Mouse (Mus musculus): ENCODE measurements around the gene Hmg20b. TPM values are rescaled to one million over a fixed set of nuclear protein-coding genes. Genes with fewer than 3 reads are reported as not detected.

The Hmg20b gene
- total RNA-seq, 1 experiment = 43.5 TPM

DNA sequence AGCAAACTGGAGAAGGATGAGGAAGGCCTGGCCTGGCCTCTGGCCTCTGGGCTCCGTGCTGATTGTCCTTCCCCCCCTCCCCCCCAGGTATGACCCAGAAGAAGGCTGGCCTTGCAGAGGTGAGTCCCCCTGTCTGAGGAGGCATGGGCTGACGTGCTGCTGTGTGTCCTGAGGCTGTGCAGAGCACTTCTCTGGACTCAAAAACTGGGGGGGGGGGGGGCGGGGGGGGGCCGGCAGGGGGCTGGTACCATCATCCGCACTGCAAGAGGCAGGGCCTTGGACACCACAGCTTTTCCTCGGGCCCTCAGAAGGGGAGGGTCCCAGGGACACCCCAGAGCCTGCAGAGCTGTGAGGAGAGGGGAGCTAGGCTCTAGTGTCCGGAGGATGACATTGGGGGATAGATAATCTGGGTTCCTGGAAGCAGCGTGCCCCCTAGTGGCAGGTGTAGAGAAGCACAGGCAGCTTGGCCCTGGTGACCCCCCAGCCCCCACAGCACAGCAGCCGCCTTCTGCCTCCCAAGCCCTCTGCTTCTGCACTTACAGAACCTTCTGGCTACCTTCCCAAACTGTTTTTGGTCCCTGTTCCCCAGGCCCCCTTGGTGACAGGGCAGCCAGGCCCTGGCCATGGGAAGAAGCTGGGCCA is 45.6 kb downstream of the Hmg20b start:
- no peak overlapping the region for H3K9ac ChIP-seq (ENCODE audit: insufficient read depth, low read depth, low read length, poor library complexity, severe bottlenecking)
- no peaks in the 10 kb centered on the region for H3K9me3 ChIP-seq (ENCODE audit: control insufficient read depth, insufficient read depth, low read depth, low read length)
- H3K4me3 ChIP-seq (ENCODE audit: insufficient read depth in 1 of 2, low read depth in 1 of 2, low read length in 2 of 2, poor library complexity in 1 of 2, severe bottlenecking in 1 of 2) = no peak overlapping the region
- no peak for DNase-seq (ENCODE audit: low read depth, low spot score)
- no peak overlapping the region for H3K27ac ChIP-seq (ENCODE audit: insufficient read depth, low read depth, low read length, poor library complexity, severe bottlenecking)
- peaks cover 0 to 19% of the 10 kb centered on the region in 2 experiments; a peak in 1 of 4 replicates for H3K4me1 ChIP-seq (ENCODE audit: control insufficient read depth in 2 of 2, insufficient read depth in 2 of 2, low read length in 2 of 2, poor library complexity in 1 of 2)
- in situ Hi-C loops (cut with MboI; ENCODE audit: low sequenced_read_pairs in 2 of 2, unreplicated experiment in 2 of 2) = no loop called here
- TF ChIP-seq HCFC1 (IDR thresholded peaks at IDR 0.05; ENCODE audit: borderline replicate concordance, insufficient read depth, low read length) (no peak), CHD2 (IDR thresholded peaks at IDR 0.05; ENCODE audit: low read depth, low read length) (no peak), MAFK (IDR thresholded peaks at IDR 0.05; ENCODE audit: insufficient read depth, low read depth, low read length) (no peak), ZNF384 (IDR thresholded peaks at IDR 0.05; ENCODE audit: low read depth, low read length) (no peak), ZC3H11A (IDR thresholded peaks at IDR 0.05; ENCODE audit: borderline replicate concordance, low read depth, low read length) (no peak)
- peaks cover 35% of the 10 kb centered on the region for H3K36me3 ChIP-seq (ENCODE audit: control insufficient read depth, insufficient read depth, low read length, poor library complexity, severe bottlenecking)

- Histone ChIP-seq H3K27ac (ENCODE audit: insufficient read depth, low read depth, low read length, poor library complexity, severe bottlenecking) (no peak overlapping the region), H3K4me3 (ENCODE audit: insufficient read depth in 1 of 2, low read depth in 1 of 2, low read length in 2 of 2, poor library complexity in 1 of 2, severe bottlenecking in 1 of 2) (no peak overlapping the region), H3K36me3 (ENCODE audit: control insufficient read depth, insufficient read depth, low read length, poor library complexity, severe bottlenecking) (peaks cover 30% of the 10 kb centered on the region), H3K4me1 (ENCODE audit: control insufficient read depth in 2 of 2, insufficient read depth in 2 of 2, low read length in 2 of 2, poor library complexity in 1 of 2) (peaks cover 0 to 18% of the 10 kb centered on the region in 2 experiments; a peak in 1 of 4 replicates), H3K9ac (ENCODE audit: insufficient read depth, low read depth, low read length, poor library complexity, severe bottlenecking) (no peak overlapping the region), H3K9me3 (ENCODE audit: control insufficient read depth, insufficient read depth, low read depth, low read length) (no peaks in the 10 kb centered on the region)
- DNase-seq (ENCODE audit: low read depth, low spot score) = no peak
- TF ChIP-seq MAFK (IDR thresholded peaks at IDR 0.05; ENCODE audit: insufficient read depth, low read depth, low read length) (no peak), ZNF384 (IDR thresholded peaks at IDR 0.05; ENCODE audit: low read depth, low read length) (no peak), HCFC1 (IDR thresholded peaks at IDR 0.05; ENCODE audit: borderline replicate concordance, insufficient read depth, low read length) (no peak), ZC3H11A (IDR thresholded peaks at IDR 0.05; ENCODE audit: borderline replicate concordance, low read depth, low read length) (no peak), CHD2 (IDR thresholded peaks at IDR 0.05; ENCODE audit: low read depth, low read length) (no peak)
- in situ Hi-C loops (cut with MboI; ENCODE audit: low sequenced_read_pairs in 2 of 2, unreplicated experiment in 2 of 2) = no loop called here
Measured at GRCm38 (mm10) chr10:81303761-81304160, 46.5 kb downstream of the Hmg20b start.

GRCm38 (mm10) chr10:81303258-81303657 is 47.0 kb downstream of the Hmg20b start:
- Histone ChIP-seq H3K36me3 (ENCODE audit: control insufficient read depth, insufficient read depth, low read length, poor library complexity, severe bottlenecking) (peaks cover 28% of the 10 kb centered on the region), H3K9me3 (ENCODE audit: control insufficient read depth, insufficient read depth, low read depth, low read length) (no peaks in the 10 kb centered on the region), H3K4me1 (ENCODE audit: control insufficient read depth in 2 of 2, insufficient read depth in 2 of 2, low read length in 2 of 2, poor library complexity in 1 of 2) (peaks cover 0 to 17% of the 10 kb centered on the region in 2 experiments; a peak in 1 of 4 replicates), H3K9ac (ENCODE audit: insufficient read depth, low read depth, low read length, poor library complexity, severe bottlenecking) (no peak overlapping the region), H3K27ac (ENCODE audit: insufficient read depth, low read depth, low read length, poor library complexity, severe bottlenecking) (no peak overlapping the region), H3K4me3 (ENCODE audit: insufficient read depth in 1 of 2, low read depth in 1 of 2, low read length in 2 of 2, poor library complexity in 1 of 2, severe bottlenecking in 1 of 2) (no peak overlapping the region)
- no peak for DNase-seq (ENCODE audit: low read depth, low spot score)
- TF ChIP-seq HCFC1 (IDR thresholded peaks at IDR 0.05; ENCODE audit: borderline replicate concordance, insufficient read depth, low read length) = no peak
- no peak for TF ChIP-seq CHD2 (IDR thresholded peaks at IDR 0.05; ENCODE audit: low read depth, low read length)
- no peak for TF ChIP-seq ZNF384 (IDR thresholded peaks at IDR 0.05; ENCODE audit: low read depth, low read length)
- in situ Hi-C loops (cut with MboI; ENCODE audit: low sequenced_read_pairs in 2 of 2, unreplicated experiment in 2 of 2) = no loop called here

DNA sequence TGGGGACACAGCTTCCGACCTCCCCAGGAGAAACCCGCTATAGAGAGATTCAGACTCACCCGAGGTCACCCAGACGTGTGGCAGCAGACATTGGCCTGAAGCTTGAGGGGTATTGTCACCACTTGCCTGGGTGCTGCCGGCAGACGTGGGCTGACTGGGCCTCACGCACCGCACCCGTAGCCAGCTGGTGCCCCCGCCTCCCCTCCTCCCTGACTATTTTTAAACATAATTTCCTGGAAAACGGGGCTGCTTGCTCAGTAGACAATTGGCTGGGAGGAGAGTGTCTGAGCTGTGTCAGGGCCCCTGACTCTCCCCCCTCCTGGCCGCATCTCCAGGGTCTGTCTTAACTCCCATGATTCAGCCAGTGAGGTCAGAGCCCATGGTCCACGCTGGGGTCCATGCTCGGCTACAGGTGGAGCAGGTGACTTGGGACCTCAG is 47.5 kb downstream of the Hmg20b start:
- H3K4me1 ChIP-seq (ENCODE audit: control insufficient read depth in 2 of 2, insufficient read depth in 2 of 2, low read length in 2 of 2, poor library complexity in 1 of 2) = peaks cover 0 to 19% of the 10 kb centered on the region in 2 experiments; a peak in 1 of 4 replicates
- in situ Hi-C loops (cut with MboI; ENCODE audit: low sequenced_read_pairs in 2 of 2, unreplicated experiment in 2 of 2) = no loop called here
- H3K9ac ChIP-seq (ENCODE audit: insufficient read depth, low read depth, low read length, poor library complexity, severe bottlenecking) = no peak overlapping the region
- DNase-seq (ENCODE audit: low read depth, low spot score) = no peak
- no peaks in the 10 kb centered on the region for H3K9me3 ChIP-seq (ENCODE audit: control insufficient read depth, insufficient read depth, low read depth, low read length)
- TF ChIP-seq HCFC1 (IDR thresholded peaks at IDR 0.05; ENCODE audit: borderline replicate concordance, insufficient read depth, low read length) = no peak
- no peak for TF ChIP-seq ZNF384 (IDR thresholded peaks at IDR 0.05; ENCODE audit: low read depth, low read length)
- no peak for TF ChIP-seq ZC3H11A (IDR thresholded peaks at IDR 0.05; ENCODE audit: borderline replicate concordance, low read depth, low read length)
- TF ChIP-seq CHD2 (IDR thresholded peaks at IDR 0.05; ENCODE audit: low read depth, low read length) = no peak
- no peak for TF ChIP-seq MAFK (IDR thresholded peaks at IDR 0.05; ENCODE audit: insufficient read depth, low read depth, low read length)
- no peak overlapping the region for H3K27ac ChIP-seq (ENCODE audit: insufficient read depth, low read depth, low read length, poor library complexity, severe bottlenecking)
- no peak overlapping the region for H3K4me3 ChIP-seq (ENCODE audit: insufficient read depth in 1 of 2, low read depth in 1 of 2, low read length in 2 of 2, poor library complexity in 1 of 2, severe bottlenecking in 1 of 2)
- peaks cover 23% of the 10 kb centered on the region for H3K36me3 ChIP-seq (ENCODE audit: control insufficient read depth, insufficient read depth, low read length, poor library complexity, severe bottlenecking)
